Mouse (Mus musculus): ENCODE measurements around the gene Tprn.
"Not testable (repeated sequence)": the region's sequence is repeated elsewhere in the genome, so short reads cannot be mapped to it uniquely, and the experiment has no call there.

- TF ChIP-seq TAL1, GATA1 (IDR thresholded peaks at IDR 0.05; ENCODE audit: low read length): not testable (repeated sequence)
Observed at GRCm38 (mm10) chr2:25256443-25257109, 5.8 kb upstream of the Tprn start.

All from erythroblast, embryonic 14.5 days (primary cell).